Mouse (Mus musculus) bone marrow, adult 2 months (tissue): Measurements from ENCODE around the gene Zc3h18.

Source experiments
- CTCF ChIP-seq: fragments of 200-500 bp; IDR thresholded peaks from 2 replicates; pipeline ENCODE4 v1.5.1; 2011; ENCODE audit warnings: low read length, control low read depth; ENCODE audit not compliant: control insufficient read depth, insufficient read depth
- POLR2A ChIP-seq: fragments of 200-500 bp; IDR thresholded peaks from 2 replicates; pipeline ENCODE4 v1.6.1; 2011; ENCODE audit warnings: low read depth, mild to moderate bottlenecking, control low read depth, low read length, borderline replicate concordance; ENCODE audit not compliant: control insufficient read depth

DNA sequence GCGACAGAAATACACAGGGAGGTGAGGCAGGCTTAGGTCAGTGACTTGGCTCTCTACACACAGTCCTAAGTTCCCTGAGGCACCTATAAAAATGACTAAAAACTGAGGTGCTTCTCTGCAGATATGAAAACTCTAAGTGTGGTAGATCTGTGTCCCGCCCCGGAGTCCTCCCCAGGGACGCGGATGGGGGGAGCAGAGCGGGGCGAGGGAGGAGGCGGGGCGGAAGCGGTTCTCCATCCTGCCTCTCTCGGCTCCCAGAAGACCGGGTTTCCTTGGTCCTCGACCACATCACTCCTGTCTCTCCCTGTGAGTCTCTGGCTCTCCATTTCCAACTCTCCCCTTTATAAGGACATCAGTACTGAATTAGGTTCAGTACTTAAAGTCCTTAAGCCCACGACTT lies 32.7 kb upstream of the Zc3h18 start:
- TF ChIP-seq CTCF (no peak), POLR2A (no peak)
